Mouse (Mus musculus) liver, embryonic 14.5 days (tissue): ENCODE measurements around the gene Gorasp2.

Source experiments
- CTCF ChIP-seq: IDR thresholded peaks from 2 replicates; pipeline ENCODE4 v1.5.1; 2016; ENCODE audit warnings: antibody characterized with exemption, low read depth, control low read depth
- EP300 ChIP-seq: IDR thresholded peaks from 2 replicates; pipeline ENCODE4 v1.6.1; 2016; ENCODE audit warnings: antibody characterized with exemption, low read depth

DNA sequence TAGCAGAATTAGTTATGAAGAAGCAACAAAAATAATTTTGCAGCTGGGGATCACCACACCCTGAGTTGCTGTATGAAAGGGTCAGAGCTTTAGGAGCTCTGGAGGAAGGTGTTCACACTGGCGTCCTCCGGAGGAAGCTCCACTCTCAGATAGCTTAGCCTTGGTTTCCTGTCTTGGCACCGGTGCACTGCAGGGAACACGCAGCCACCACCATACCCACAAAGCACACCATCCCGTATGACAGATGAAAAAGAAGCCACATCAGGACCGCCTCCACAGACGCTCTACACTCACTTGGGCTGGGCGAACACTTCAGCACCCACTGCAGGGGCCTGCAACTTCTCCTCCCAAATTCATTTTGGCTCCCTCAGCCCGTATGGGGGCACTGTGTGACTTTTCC lies 40.2 kb downstream of the Gorasp2 start:
- no peak for TF ChIP-seq CTCF
- TF ChIP-seq EP300: no peak
